Mouse (Mus musculus): ENCODE measurements around the gene Rock2. TPM values are rescaled to one million over a fixed set of nuclear protein-coding genes. Genes with fewer than 3 reads are reported as not detected.

Gene Rock2
- polyA plus RNA-seq, 1 experiment: 5.9 TPM

DNA sequence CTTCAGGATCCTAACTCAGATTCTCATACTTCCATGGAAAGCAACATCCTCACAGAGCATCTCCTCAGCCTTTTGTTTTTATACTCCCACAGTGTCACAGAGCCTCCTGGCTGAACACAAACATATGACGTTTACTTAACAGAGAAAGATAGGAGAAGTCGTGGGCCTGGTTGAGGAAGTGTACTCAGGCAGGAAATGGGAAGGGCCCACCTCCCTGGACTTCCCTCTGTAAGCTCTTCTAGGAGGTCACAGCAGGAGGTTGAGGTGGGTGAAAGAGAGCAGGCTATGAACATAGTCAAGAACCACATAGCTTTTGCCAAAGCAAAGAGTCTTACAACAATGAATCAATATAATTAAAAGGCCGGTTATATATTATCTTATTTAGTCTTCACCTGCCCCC, 28.8 kb upstream of the Rock2 start:
- Histone ChIP-seq H3K27ac (ENCODE audit: insufficient read depth, low read depth, low read length) (0 out of 2 replicates have a peak overlapping the region, but pooled peaks have one; percentile 12), H3K4me1 (ENCODE audit: control insufficient read depth, insufficient read depth, low read length) (peaks cover 11% of the 10 kb centered on the region), H3K27me3 (replicated peaks; ENCODE audit: control insufficient read depth, insufficient read depth, low read length) (no peaks in the 10 kb centered on the region), H3K4me3 (ENCODE audit: insufficient read depth, low read depth, low read length) (no peak overlapping the region), H3K36me3 (ENCODE audit: control insufficient read depth, insufficient read depth, low read length) (no peaks in the 10 kb centered on the region)
- DNase-seq: no peak
- TF ChIP-seq POLR2A (IDR thresholded peaks at IDR 0.05; ENCODE audit: low read depth, low read length): no peak
- TF ChIP-seq CTCF (conservative IDR thresholded peaks at IDR 0.05; ENCODE audit: insufficient read depth, insufficient read length, low read depth, low read length): no peak
- 46% methylated on average over 3 of the region's 3 CpGs for WGBS

DNA sequence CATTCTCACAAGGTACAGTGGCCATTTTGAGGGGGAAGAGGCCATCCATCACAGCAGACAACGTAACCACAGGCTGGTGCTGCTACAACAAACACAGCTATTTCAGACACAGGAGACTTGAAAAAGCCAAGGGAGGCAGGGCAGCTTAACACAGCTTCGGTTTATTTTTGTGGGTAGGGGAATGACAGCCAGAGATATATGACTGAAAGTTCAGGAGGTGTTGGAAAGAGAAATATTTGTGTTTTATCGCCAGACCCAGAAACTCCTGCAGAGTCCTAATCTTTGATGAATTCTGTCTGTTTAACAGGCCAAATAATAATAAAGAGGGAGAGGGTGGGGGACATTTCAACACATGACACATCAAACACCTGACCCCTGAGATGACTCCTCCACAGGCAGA, 28.2 kb upstream of the Rock2 start:
- Histone ChIP-seq H3K36me3 (ENCODE audit: control insufficient read depth, insufficient read depth, low read length) (no peaks in the 10 kb centered on the region), H3K27ac (ENCODE audit: insufficient read depth, low read depth, low read length) (peak overlapping the region; percentile 81), H3K4me1 (ENCODE audit: control insufficient read depth, insufficient read depth, low read length) (peaks cover 11% of the 10 kb centered on the region), H3K27me3 (replicated peaks; ENCODE audit: control insufficient read depth, insufficient read depth, low read length) (no peaks in the 10 kb centered on the region), H3K4me3 (ENCODE audit: insufficient read depth, low read depth, low read length) (no peak overlapping the region)
- WGBS: 38% methylated on average over 3 of the region's 3 CpGs
- TF ChIP-seq POLR2A (IDR thresholded peaks at IDR 0.05; ENCODE audit: low read depth, low read length) (no peak), CTCF (conservative IDR thresholded peaks at IDR 0.05; ENCODE audit: insufficient read depth, insufficient read length, low read depth, low read length) (no peak)
- peak; percentile 32 for DNase-seq

DNA sequence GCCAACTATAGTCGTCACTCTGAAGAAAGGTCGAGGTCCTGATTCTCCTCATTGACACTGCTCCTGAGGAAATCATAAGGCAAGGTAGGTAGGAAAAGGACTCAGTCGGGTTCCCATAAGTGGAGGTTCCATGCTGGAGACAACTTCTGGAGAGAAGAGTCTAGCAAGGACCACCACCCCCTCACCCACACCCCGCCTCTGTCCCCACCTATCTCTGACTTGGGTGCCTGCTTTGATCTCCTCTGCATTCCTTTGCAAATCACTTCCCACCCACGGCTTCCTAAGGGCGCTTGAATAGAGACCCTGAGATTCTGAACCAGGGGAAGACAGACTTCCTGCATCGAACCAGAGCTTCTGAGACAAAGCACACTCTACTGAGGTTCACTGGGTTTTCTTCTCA, 27.4 kb upstream of the Rock2 start:
- H3K36me3 ChIP-seq (ENCODE audit: control insufficient read depth, insufficient read depth, low read length): no peaks in the 10 kb centered on the region
- H3K27me3 ChIP-seq (replicated peaks; ENCODE audit: control insufficient read depth, insufficient read depth, low read length): no peaks in the 10 kb centered on the region
- peaks cover 11% of the 10 kb centered on the region for H3K4me1 ChIP-seq (ENCODE audit: control insufficient read depth, insufficient read depth, low read length)
- DNase-seq: no peak
- TF ChIP-seq CTCF (conservative IDR thresholded peaks at IDR 0.05; ENCODE audit: insufficient read depth, insufficient read length, low read depth, low read length): no peak
- TF ChIP-seq POLR2A (IDR thresholded peaks at IDR 0.05; ENCODE audit: low read depth, low read length): no peak
- 76% methylated on average over 7 of the region's 7 CpGs for WGBS
- H3K27ac ChIP-seq (ENCODE audit: insufficient read depth, low read depth, low read length): no peak overlapping the region
- H3K4me3 ChIP-seq (ENCODE audit: insufficient read depth, low read depth, low read length): no peak overlapping the region

DNA sequence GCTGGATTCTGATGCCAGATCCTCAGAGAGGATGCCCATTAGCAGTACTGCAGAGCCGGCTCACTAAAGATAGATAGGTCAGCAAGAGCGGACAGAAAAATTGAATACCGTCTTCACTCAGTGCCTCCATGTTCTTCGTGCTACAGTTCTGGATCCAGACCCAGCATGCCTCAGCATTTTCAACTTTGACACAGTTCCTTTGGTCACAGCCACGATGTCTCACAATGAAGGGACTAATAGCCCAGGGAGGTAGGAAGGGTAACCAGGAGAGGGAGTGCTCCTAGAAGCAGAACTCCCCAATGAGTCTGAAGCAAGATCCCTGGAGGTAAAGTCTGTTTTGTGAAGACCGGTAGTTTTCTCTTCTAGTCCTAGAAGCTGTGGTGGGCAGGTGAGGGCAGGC, 26.1 kb upstream of the Rock2 start:
- WGBS: 84% methylated on average over 6 of the region's 6 CpGs
- Histone ChIP-seq H3K27ac (ENCODE audit: insufficient read depth, low read depth, low read length) (peak overlapping the region; percentile 27; the same call in 1 of the 2 replicates), H3K27me3 (replicated peaks; ENCODE audit: control insufficient read depth, insufficient read depth, low read length) (no peaks in the 10 kb centered on the region), H3K4me1 (ENCODE audit: control insufficient read depth, insufficient read depth, low read length) (peaks cover 17% of the 10 kb centered on the region), H3K4me3 (ENCODE audit: insufficient read depth, low read depth, low read length) (no peak overlapping the region), H3K36me3 (ENCODE audit: control insufficient read depth, insufficient read depth, low read length) (no peaks in the 10 kb centered on the region)
- no peak for DNase-seq
- no peak for TF ChIP-seq CTCF (conservative IDR thresholded peaks at IDR 0.05; ENCODE audit: insufficient read depth, insufficient read length, low read depth, low read length)

DNA sequence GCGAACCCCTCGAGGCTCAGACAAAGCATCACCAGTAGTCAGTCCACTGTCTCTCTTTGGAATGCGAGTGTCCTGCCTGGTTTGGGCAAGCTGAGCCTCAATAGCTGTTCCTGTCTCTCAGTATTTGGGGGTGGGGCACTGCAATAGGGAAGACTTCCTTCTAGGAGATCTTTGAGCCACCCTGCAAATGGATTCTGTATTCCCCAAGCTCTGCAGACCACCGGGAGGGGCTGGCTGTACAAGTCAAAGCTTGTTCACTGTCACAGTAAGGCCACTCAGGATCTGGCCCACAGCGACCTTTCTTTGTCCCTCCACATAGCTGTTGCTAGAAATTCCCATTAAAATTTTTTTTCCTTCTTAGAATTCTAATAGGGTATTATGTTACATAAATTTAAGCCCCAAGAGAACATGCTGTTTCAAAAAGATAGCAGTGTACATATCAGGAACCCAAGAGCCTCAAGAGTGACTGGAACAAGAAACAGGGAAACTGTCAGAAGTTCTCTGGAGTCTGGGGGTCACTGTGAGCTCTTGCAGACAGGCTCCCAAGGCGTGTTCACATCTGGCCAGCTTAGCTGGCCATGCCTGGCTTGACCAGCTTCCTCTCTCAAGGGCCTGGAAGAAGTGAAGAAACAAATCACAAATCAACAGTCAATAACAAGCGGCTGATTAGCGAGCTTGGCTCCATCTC, 25.5 kb upstream of the Rock2 start:
- WGBS: 82% methylated on average over 8 of the region's 8 CpGs
- H3K36me3 ChIP-seq (ENCODE audit: control insufficient read depth, insufficient read depth, low read length): no peaks in the 10 kb centered on the region
- no peak for DNase-seq
- no peaks in the 10 kb centered on the region for H3K27me3 ChIP-seq (replicated peaks; ENCODE audit: control insufficient read depth, insufficient read depth, low read length)
- peak overlapping the region; percentile 27 for H3K27ac ChIP-seq (ENCODE audit: insufficient read depth, low read depth, low read length)
- H3K4me1 ChIP-seq (ENCODE audit: control insufficient read depth, insufficient read depth, low read length): peaks cover 20% of the 10 kb centered on the region
- TF ChIP-seq CTCF (conservative IDR thresholded peaks at IDR 0.05; ENCODE audit: insufficient read depth, insufficient read length, low read depth, low read length): no peak
- TF ChIP-seq POLR2A (IDR thresholded peaks at IDR 0.05; ENCODE audit: low read depth, low read length): no peak
- no peak overlapping the region for H3K4me3 ChIP-seq (ENCODE audit: insufficient read depth, low read depth, low read length)

DNA sequence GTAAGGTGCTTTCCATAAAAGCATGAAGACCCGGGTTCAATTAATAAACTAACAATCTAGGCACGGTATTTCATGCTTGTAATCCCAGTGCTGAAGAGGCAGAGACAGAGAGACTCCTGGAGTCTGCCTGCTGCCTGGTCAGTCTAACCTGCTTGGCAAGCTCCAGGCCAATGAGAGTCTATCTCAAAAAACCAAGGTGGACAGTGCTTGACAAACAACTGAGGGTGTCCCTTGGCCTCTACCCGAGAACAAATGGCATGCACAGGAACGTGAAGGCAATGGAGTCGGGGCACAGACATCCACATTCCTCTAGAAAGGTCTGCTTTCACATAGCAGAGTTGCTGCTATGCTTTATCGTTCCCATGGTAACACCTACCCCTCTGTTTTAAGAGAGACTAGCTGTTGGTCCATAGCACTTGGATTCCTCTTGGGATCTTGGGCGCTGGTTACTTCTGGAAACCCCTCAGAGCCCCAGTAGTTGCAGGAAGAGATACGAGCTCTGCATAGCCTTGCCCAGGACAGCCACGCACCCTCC, 24.8 kb upstream of the Rock2 start:
- WGBS: 39% methylated on average over 9 of the region's 9 CpGs
- H3K36me3 ChIP-seq (ENCODE audit: control insufficient read depth, insufficient read depth, low read length): no peaks in the 10 kb centered on the region
- H3K4me3 ChIP-seq (ENCODE audit: insufficient read depth, low read depth, low read length): no peak overlapping the region
- TF ChIP-seq CTCF (conservative IDR thresholded peaks at IDR 0.05; ENCODE audit: insufficient read depth, insufficient read length, low read depth, low read length) (no peak), POLR2A (IDR thresholded peaks at IDR 0.05; ENCODE audit: low read depth, low read length) (no peak)
- peak overlapping the region; percentile 74 for H3K27ac ChIP-seq (ENCODE audit: insufficient read depth, low read depth, low read length)
- no peaks in the 10 kb centered on the region for H3K27me3 ChIP-seq (replicated peaks; ENCODE audit: control insufficient read depth, insufficient read depth, low read length)
- DNase-seq: no peak
- H3K4me1 ChIP-seq (ENCODE audit: control insufficient read depth, insufficient read depth, low read length): peaks cover 23% of the 10 kb centered on the region

DNA sequence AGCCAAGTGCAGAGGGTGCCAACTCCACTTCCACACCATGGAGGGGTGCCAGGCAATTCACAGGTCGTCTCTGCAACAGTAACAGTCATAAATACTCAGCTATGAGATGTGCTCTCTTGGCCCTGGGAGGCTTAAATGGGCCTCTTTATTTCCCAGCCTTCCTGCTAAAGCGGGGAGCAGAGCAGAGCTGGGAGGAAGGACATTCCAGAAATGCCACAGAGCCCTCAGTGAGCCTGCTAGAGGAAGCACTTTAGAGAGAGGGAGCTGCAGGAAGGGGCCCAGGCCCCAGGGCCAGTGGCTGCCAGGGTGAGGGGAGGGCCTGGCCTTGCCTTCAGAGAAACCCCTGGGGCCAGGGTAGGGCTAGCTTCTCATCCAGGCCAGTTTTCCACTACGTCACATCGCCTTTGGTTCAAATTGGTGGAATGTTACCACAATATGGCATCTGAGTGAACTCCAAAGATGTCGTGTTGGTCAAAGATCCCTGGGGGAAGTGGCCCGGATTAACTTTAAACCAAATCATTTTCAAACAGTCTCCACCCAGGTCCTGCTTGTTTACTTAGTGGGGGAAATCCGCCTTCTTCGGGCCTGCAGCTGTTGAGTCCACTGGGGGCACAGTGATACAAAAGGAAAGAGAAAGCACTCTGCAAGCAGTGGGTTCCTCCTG, 24.2 kb upstream of the Rock2 start:
- 22% methylated on average over 8 of the region's 8 CpGs for WGBS
- Histone ChIP-seq H3K27ac (ENCODE audit: insufficient read depth, low read depth, low read length) (peak overlapping the region; percentile 74), H3K4me1 (ENCODE audit: control insufficient read depth, insufficient read depth, low read length) (peaks cover 23% of the 10 kb centered on the region), H3K27me3 (replicated peaks; ENCODE audit: control insufficient read depth, insufficient read depth, low read length) (no peaks in the 10 kb centered on the region), H3K36me3 (ENCODE audit: control insufficient read depth, insufficient read depth, low read length) (no peaks in the 10 kb centered on the region), H3K4me3 (ENCODE audit: insufficient read depth, low read depth, low read length) (no peak overlapping the region)
- TF ChIP-seq CTCF (conservative IDR thresholded peaks at IDR 0.05; ENCODE audit: insufficient read depth, insufficient read length, low read depth, low read length) (no peak), POLR2A (IDR thresholded peaks at IDR 0.05; ENCODE audit: low read depth, low read length) (no peak)
- DNase-seq: peak; percentile 79
